Mouse (Mus musculus) bone marrow, adult 2 months (tissue): ENCODE measurements around the gene Epb41l2.

Experiments used
- CTCF ChIP-seq: fragments of 200-500 bp; IDR thresholded peaks from 2 replicates; pipeline ENCODE4 v1.5.1; 2011; ENCODE audit warnings: low read length, control low read depth; ENCODE audit not compliant: control insufficient read depth, insufficient read depth
- POLR2A ChIP-seq: fragments of 200-500 bp; IDR thresholded peaks from 2 replicates; pipeline ENCODE4 v1.6.1; 2011; ENCODE audit warnings: low read depth, mild to moderate bottlenecking, control low read depth, low read length, borderline replicate concordance; ENCODE audit not compliant: control insufficient read depth

- TF ChIP-seq CTCF (no peak), POLR2A (no peak)
Measured at GRCm38 (mm10) chr10:25380746-25381481, 21.3 kb downstream of the Epb41l2 start.
